Mouse (Mus musculus): ENCODE measurements around the gene Aifm2.

Gene Aifm2

DNA sequence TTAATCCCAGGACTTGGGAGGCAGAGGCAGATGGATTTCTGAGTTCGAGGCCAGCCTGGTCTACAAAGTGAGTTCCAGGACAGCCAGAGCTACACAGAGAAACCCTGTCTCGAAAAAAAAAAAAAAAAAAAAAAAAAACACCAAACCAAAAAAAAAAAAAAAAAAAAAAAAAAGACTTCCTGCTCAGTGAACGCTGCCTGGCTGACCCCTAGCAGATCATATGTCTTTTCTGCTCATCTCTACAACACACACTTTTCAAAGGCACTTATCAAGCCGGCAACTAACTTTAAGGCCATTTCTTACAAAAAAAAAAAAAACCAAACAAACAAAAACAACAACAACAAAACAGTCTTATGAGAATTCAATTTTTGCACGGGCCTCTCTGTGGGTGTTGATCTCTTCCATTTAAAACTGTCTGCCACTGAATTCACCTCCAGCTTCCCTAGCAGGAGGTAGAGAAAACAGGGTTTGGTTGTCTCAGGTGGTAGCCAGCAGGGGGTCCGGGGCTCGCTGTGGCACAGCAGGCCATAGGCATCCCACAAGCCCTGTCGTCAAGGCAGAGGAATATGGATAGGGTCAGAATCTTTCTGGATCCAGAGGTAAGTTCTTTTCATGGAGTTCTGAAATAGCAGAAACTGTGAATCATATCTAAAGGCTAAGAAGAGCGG is 66.5 kb downstream of the Aifm2 start:
- DNase-seq = no peak

DNA sequence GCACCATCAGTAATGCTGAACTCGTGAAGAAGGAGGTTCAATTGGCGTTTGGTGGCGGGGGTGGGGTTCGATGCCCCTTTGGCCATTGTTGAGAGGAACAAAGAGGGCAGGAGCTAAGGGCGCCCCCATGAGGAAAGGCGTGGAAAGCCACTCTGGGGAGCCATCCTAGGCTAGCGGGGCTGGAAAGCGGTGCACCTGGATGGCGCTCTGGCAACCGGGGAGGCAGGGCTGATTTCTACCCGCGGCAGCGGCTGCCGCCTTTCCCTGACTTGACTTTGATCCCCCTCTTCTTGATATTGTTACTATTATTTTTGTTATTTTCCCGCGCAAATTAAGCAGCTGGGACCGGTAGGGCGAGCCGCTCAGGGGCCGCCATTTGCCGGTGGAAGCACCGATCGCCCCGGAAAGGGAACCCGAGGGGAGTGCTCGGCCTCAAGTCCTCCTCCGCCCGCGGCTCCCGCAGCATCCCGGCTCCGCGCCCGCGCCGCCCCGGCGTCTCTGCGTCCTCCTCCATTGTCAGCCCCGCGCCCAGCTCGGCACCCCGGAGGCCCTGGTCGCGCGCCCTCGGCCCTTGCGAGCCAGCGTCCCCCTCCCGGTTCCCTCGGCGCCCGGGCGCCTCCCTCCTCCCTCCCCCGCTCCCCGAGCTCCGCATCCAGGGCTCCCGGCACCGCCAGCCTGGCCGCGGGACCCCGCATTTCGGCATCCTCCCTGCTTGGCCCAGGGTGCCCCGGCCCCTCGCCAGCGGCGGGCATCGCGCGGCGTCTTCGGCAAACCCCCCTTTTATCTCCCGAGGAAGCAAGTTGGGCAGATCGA is 67.9 kb downstream of the Aifm2 start:
- peak; percentile 95 for DNase-seq

DNA sequence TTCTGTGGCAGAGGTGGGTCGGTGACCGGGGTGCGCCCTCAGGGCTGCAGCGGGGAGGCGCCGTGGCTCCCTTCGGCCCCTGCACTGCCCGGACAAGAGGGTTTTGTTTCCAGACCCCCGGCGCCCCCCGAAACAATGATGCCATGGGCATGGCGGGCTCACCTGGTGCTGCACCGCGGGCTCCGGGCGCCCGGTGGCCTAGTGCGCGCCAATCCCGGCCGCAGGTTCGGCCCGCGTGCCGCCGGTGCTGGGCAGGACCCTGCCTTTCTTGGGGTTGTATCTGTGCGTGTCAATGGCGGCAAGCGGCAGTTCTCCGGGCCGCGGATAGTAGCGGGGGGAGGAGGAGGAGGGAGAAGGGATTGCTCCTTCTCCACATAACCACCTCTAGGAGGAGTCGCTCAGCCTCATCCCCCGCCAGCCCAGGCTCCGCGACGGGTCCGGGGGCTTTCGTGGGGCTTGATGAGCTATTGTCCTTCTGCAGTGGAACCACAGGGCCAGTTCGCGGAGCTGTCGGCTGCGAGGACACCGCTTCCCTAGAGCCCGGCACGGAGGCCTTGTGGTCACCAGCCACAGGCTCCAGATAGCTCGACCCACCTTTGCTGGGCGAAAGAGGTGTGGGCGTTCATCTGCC is 68.7 kb downstream of the Aifm2 start, which contains the start of gene H2afy2:
TSS of gene H2afy2 (minus strand) at position 527 of the 631 bp plus-strand sequence.
- DNase-seq = peak; percentile 94

DNA sequence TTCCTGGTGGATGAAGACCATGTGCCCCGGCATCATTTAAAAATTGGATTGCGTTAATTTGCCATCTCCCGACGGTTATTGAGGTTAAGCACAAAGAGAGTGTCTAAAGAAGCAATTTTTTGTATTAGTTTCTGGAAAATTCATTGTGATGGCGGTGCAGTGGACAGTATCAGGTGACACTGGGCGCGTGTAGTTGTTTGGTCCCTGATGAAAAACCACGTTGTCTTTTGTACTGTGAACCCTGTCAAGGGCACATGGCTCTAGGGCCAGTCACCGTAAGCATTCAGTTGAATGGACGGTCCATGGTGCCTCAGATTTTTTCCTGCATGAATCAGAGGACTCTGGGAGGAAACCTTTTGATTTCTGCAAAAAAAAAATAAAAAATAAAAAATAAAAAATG is 69.4 kb downstream of the Aifm2 start:
- DNase-seq = no peak

DNA sequence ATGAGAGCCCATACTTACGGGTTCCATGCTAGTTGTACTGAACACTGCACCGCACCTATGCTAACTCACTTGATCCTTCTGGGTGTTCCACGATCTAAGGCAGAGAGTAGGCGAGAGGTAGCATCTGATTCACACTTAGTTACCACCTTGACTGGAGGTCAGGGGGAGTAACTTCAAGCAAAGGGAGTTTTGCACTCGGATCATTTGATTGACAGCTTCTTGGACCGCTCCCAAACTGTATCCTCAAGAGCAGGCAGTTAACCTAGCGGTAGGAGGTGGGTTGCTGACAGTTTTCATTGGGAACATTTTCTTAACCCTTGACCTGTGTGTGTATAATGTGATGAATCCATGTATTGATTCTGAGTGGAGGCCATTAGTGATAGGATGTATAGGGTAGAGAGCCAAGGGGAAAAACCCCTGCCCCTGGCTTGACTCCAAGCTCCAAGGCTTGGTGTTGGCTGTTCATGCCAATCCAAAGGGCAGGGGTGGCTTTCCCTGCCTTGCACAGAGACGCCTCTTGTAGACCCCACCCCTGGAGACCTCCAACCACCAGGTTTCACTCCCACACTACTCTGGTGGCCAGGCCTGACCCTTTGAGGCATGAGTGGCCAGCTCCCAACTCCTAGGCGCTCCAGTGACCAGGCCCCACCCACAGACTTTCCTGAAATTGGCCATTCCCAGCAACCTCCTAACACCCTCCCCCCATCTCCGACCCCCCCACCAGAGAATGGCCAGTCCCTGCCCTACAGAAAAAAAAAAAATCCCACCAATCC is 72.7 kb downstream of the Aifm2 start:
- no peak for DNase-seq

DNA sequence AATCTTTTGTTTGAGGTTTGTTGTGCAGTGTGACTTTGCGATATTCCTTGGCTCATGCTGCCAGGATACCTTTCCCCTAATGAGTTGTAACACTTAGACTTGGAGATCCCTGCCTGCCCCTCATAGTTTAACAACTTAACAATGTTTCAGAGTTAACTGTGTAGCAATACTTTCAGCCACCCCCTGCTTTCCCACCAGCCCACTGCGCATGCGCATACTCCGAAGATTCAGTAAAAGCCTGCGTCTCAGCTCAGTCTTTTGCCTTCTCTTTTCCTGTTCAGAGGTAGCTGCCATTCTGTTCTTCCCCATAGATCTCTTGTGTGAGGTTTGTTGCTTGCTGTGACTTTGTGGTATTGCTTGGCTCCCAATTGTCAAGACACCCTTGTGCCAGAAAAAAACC is 73.4 kb downstream of the Aifm2 start:
- DNase-seq = no peak

All from heart, adult 11 months (tissue).